Mouse (Mus musculus) layer of hippocampus, adult 2 months (tissue): Measurements from ENCODE around the gene Gimap5. TPM values are rescaled to one million over a fixed set of nuclear protein-coding genes. Genes with fewer than 3 reads are reported as not detected.

Experiments
- DNase-seq, 2 experiments: peaks; one replicate each; pipeline ENCODE4 v3.0.0; 2022; ENCODE audit warnings: low spot score in 2 of 2
- H3K27ac ChIP-seq: fragments of 200-600 bp; 2 replicates; pipeline ENCODE4 v1.8.1; 2022
- H3K4me3 ChIP-seq: fragments of 200-600 bp; 2 replicates; pipeline ENCODE4 v1.8.1; 2022; ENCODE audit warnings: mild to moderate bottlenecking
- CTCF ChIP-seq: fragments of 200-600 bp; conservative IDR thresholded peaks from 2 replicates; pipeline ENCODE4 v1.8.1; 2022; ENCODE audit warnings: antibody characterized with exemption, mild to moderate bottlenecking, moderate library complexity
- total RNA-seq, 2 experiments: library from RNA; stranded (reverse); gene quantifications; 2 replicates each; pipeline ENCODE4 v1.2.3; 2021

The Gimap5 gene
- total RNA-seq, 2 experiments from 2014 or later: 0.74 to 1.5 TPM

- TF ChIP-seq CTCF: no peak
- no peak overlapping the region for H3K4me3 ChIP-seq
- DNase-seq: no peak
- H3K27ac ChIP-seq: no peak overlapping the region
These were observed 25.7 kb upstream of the Gimap5 start for GRCm38 (mm10) chr6:48720326-48720725.

GRCm38 (mm10) chr6:48723468-48723867 is 22.5 kb upstream of the Gimap5 start:
- Histone ChIP-seq H3K4me3 (no peak overlapping the region), H3K27ac (no peak overlapping the region)
- no peak for TF ChIP-seq CTCF
- DNase-seq: no peak

- peak in 1 of 2 experiments; percentile 16 for DNase-seq
- H3K4me3 ChIP-seq: no peak overlapping the region
- 0 out of 2 replicates have a peak overlapping the region, but pooled peaks have one; percentile 36 for H3K27ac ChIP-seq
- no peak for TF ChIP-seq CTCF
These were observed 20.5 kb upstream of the Gimap5 start for GRCm38 (mm10) chr6:48725476-48725875.

- Histone ChIP-seq H3K27ac (no peak overlapping the region), H3K4me3 (no peak overlapping the region)
- no peak for TF ChIP-seq CTCF
- no peak for DNase-seq
These were observed 18.2 kb upstream of the Gimap5 start for GRCm38 (mm10) chr6:48727761-48728160.

- H3K27ac ChIP-seq: no peak overlapping the region
- TF ChIP-seq CTCF: no peak
- no peak overlapping the region for H3K4me3 ChIP-seq
- no peak for DNase-seq
These were observed 13.1 kb upstream of the Gimap5 start for GRCm38 (mm10) chr6:48732864-48733304.

- no peak for TF ChIP-seq CTCF
- no peak for DNase-seq
- Histone ChIP-seq H3K27ac (no peak overlapping the region), H3K4me3 (no peak overlapping the region)
These were observed 12.3 kb upstream of the Gimap5 start for GRCm38 (mm10) chr6:48733660-48734059.

- H3K27ac ChIP-seq: no peak overlapping the region
- TF ChIP-seq CTCF: no peak
These were observed 8.9 kb upstream of the Gimap5 start for GRCm38 (mm10) chr6:48737053-48737452.

GRCm38 (mm10) chr6:48737688-48738087 is 8.3 kb upstream of the Gimap5 start:
- H3K4me3 ChIP-seq: no peak overlapping the region
- no peak for TF ChIP-seq CTCF
- no peak overlapping the region for H3K27ac ChIP-seq
- no peak for DNase-seq

More at GRCm38 (mm10) chr6:48737053-48737452, 8.9 kb upstream of the Gimap5 start:
- no peak overlapping the region for H3K4me3 ChIP-seq
- DNase-seq: no peak

GRCm38 (mm10) chr6:48738961-48739779 is 6.8 kb upstream of the Gimap5 start, which contains the start of gene Gimap1:
Gene Gimap1, plus strand, starts transcription at chr6:48739054.
- Histone ChIP-seq H3K27ac (peak within 1 kb of the TSS; percentile 64), H3K4me3 (peak within 1 kb of the TSS; percentile 41)
- TF ChIP-seq CTCF: no peak
- DNase-seq: no peak

GRCm38 (mm10) chr6:48739780-48740055 is 6.3 kb upstream of the Gimap5 start:
- Histone ChIP-seq H3K27ac (no peak overlapping the region), H3K4me3 (peak overlapping the region; percentile 41; the same call in 1 of the 2 replicates)
- TF ChIP-seq CTCF: no peak
- DNase-seq: no peak

GRCm38 (mm10) chr6:48740501-48741169 is 5.4 kb upstream of the Gimap5 start:
- H3K4me3 ChIP-seq: no peak overlapping the region
- TF ChIP-seq CTCF: no peak
- H3K27ac ChIP-seq: no peak overlapping the region
- no peak for DNase-seq

- no peak overlapping the region for H3K27ac ChIP-seq
- no peak for DNase-seq
- TF ChIP-seq CTCF: no peak
- no peak overlapping the region for H3K4me3 ChIP-seq
These were observed 4.7 kb upstream of the Gimap5 start for GRCm38 (mm10) chr6:48741273-48741672.

GRCm38 (mm10) chr6:48741711-48742206 is 4.2 kb upstream of the Gimap5 start:
- no peak for DNase-seq
- H3K27ac ChIP-seq: no peak overlapping the region
- TF ChIP-seq CTCF: no peak
- no peak overlapping the region for H3K4me3 ChIP-seq
